Mouse (Mus musculus) liver, adult (tissue): Measurements from ENCODE around the gene Zfp710.

Source experiments
- GATA4 ChIP-seq: IDR thresholded peaks from 2 replicates; pipeline ENCODE4 v1.6.1; 2014; ENCODE audit warnings: mild to moderate bottlenecking, low read length; ENCODE audit not compliant: insufficient replicate concordance

Zfp710 gene

DNA sequence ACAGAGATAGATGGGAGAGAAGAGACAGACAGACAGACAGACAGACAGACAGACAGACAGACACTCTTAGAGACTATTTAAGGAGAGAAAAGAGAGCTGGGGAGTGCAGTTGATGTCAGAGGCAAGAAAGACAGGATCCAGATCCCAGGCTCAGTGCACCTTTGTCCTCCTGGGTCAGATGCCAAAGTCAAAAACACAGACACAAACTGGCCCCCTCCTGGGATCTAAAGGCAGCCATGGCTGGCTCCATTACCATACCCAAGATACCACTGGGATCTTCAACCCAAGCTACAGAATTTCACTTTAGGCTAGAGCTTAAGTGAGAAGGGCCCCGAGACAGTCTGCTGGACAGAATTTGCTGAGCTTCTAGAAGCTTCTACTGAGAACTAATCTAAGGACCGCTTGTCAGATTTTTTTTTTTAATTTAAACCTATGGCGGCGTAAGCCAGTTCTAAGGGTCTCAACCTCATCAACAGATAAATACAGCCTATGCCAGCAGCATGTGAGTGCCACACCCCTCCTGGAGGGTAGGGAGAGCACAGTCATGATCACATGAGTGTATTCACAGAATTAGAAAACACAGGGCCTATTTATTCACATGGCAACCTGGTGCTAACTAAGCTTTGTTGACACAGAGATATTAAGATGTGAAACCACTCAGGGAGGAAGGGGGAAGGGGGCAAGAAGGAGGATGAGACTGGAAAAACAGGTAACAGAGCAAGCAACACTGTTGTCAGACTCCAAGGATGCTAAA is 81.2 kb downstream of the Zfp710 start:
- TF ChIP-seq GATA4: no peak

DNA sequence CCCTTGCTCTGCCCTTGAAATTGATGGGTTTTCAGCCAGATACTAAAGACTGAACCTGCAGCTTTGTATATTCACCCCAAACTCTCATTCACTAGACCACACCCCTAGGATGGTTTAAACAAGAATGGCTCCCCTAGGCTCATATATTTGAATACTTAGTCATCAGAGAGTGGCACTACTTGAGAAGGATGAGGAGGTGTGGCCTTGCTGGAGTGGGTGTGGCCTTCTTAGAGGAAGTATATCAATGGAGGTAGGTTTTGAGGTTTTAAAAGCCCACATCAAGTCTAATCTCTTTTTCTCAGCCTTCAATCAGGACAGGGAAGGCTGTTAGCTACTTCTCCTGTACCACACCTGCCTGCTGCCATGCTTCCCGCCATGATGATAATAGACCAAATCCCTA is 81.8 kb downstream of the Zfp710 start:
- TF ChIP-seq GATA4: no peak

- no peak for TF ChIP-seq GATA4
These were observed 86.7 kb downstream of the Zfp710 start for GRCm38 (mm10) chr7:80111066-80112045.

GRCm38 (mm10) chr7:80113989-80114388 is 89.4 kb downstream of the Zfp710 start:
- TF ChIP-seq GATA4: no peak

DNA sequence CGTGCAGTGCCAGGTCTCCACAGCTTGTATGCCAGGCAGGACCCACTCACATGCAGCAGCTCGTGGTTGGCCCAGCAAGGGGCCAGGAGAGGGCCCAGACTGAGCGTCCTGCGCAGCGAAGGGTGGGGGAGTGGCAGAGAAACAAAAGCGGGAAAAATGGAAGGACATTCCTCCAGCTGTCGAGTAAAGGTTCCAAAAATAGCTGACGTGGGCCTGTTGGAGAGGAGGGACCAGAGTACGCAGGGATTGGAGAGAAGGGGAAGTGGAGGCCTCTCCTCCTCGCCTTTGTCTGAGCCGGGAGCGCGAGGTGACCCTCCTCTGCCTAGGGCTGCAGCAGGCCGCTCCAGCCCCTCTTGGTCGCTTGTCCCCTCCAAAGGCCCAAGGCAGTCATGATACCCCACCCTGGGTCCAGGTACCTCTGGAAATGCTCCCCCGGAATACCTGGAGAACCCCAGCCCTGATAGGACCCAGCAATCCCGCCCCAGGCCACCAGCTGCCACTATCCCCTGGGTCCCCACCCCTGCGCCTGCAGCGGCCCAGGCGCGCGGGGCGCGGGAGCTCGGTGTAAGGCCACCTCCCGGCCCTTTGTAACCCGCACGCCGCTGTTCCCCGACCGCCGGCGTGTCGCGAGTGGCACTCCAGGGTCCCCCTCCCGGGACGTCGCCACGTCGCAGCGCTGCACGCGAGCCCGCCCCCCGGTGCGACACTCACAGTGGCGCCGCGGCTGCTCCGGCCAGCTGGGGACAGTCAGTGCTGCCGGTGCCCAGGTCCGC is 90.0 kb downstream of the Zfp710 start:
- TF ChIP-seq GATA4: no peak

- TF ChIP-seq GATA4: no peak
These were observed 90.6 kb downstream of the Zfp710 start, which contains the start of gene Idh2 for GRCm38 (mm10) chr7:80115224-80115590. TSS of gene Idh2 (minus strand) at chr7:80115392.

- no peak for TF ChIP-seq GATA4
These were observed 91.5 kb downstream of the Zfp710 start for GRCm38 (mm10) chr7:80116158-80116557.

DNA sequence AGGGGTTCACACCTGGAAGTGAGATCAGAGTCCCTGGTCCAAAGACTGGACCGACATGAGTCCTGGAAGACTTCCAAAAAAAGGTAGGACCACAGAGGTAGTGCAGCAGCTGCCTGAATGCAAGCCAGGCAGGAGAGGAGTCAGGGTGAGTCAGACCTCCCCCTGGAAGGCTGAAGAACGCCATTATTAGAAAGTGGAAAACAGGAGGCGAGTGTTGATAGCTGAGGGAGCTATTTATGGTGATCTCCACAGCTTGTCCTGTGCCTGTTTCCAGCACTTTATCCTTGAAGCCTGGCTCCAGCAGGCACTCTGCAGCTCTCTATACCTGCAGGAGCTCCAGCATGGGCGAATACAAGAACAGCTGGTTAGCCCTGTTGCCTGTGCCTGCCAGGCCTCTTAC is 94.6 kb downstream of the Zfp710 start:
- TF ChIP-seq GATA4: no peak

DNA sequence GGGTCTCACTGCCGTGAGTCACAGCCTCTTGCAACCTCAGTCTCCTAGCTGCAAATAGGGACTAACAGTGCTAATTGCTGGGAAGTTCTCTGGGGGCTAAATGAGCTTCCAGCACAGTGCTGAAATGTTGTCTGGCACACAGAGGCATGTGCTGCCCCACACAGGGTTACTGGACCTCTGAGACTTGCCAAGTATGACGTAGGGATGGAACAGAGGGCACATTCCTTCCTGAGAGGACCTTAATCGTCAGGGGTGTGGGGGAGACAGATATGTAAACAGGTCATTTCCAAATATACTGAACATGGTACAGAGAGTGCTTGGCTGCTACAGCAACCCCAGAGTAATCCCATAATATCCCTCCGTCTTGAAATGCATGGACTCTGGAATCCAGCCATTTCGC is 96.5 kb downstream of the Zfp710 start:
- TF ChIP-seq GATA4: no peak

DNA sequence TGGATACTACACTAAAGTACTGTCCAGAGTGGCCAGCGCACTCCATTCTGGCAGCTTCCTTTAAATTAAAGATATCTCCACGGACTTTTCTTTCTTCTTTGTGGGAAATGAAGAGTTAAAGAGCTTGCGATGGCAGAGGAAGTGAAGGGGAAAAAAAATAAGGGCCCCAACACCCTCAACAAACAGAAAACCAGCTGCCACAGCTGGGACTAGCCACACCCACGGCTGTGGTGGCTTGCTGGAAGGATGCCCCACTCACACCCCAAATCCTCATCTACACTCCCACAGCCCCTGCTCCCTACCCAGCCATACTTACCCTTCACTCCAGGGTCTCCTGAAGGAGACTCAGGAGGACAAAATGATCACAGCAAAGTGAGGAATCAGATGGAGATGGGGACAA is 98.5 kb downstream of the Zfp710 start:
- TF ChIP-seq GATA4: no peak

DNA sequence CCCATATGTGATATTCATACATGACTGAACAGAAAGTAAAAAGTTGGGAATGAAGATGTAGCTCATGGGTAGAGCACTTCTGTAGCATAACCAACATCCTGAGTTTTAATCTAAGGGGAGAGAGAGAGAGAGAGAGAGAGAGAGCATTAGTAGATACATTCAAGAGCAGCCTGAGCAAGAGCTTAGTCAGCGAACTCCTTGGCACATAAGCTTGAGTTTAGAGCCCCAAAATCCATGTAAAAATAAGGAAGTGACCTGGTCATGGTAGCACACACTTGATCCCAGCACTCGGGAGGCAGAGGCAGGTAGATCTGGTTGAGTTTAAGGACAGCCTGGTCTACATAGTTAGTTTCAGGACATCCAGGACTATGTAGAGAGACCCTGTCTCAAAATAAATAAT is 99.1 kb downstream of the Zfp710 start:
- TF ChIP-seq GATA4: no peak

- TF ChIP-seq GATA4: no peak; the same call in 1 of the 2 replicates
These were observed 104.7 kb downstream of the Zfp710 start for GRCm38 (mm10) chr7:80129278-80129677.

GRCm38 (mm10) chr7:80130344-80131055 is 105.9 kb downstream of the Zfp710 start:
- no peak for TF ChIP-seq GATA4

- no peak for TF ChIP-seq GATA4
These were observed 107.9 kb downstream of the Zfp710 start for GRCm38 (mm10) chr7:80132541-80132940.
